Comparison of ENCODE assay signal across 10 mouse cellular contexts in genomic region chr6:6159221-6159859, GRCm38 (mm10). TPM values are rescaled to one million over a fixed set of nuclear protein-coding genes. Genes with fewer than 3 reads are reported as not detected.
DNase-seq lines count a peak whose midpoint lies in the region; ATAC-seq lines count a peak whose summit lies in the region.
"Had no signal": no experiment of that assay in that cellular context is flagged by ENCODE, and none has a peak within 500 bp of the region (broad histone marks: within the 10 kb centered on the region; RNA-seq: fewer than 3 reads in every experiment).

No protein-coding gene starts in this region.

- WGBS in kidney, embryonic 14.5 days = 45% methylated on average over 7 of the region's 7 CpGs
- WGBS in limb, embryonic 12.5 days = 10% methylated on average over 7 of the region's 7 CpGs

- no peak for DNase-seq in kidney, adult 11 months
- peak; percentile 48 for DNase-seq in Muller cell, postnatal 12 days (ENCODE audit: inconsistent ontology term)
- DNase-seq in adrenal gland, adult 8-10 months = no peak
- DNase-seq in cerebellum, postnatal 14 days = no peak

- H3K9me3 ChIP-seq in kidney, embryonic 14.5 days (ENCODE audit: control insufficient read depth, low read length) = no peaks in the 10 kb centered on the region
- H3K9me3 ChIP-seq in limb, embryonic 12.5 days = no peaks in the 10 kb centered on the region

- H3K27ac ChIP-seq in kidney, embryonic 14.5 days (ENCODE audit: low read depth, low read length) = no peak overlapping the region
- H3K27ac ChIP-seq in limb, embryonic 12.5 days = peak overlapping the region; percentile 36; the same call in 1 of the 2 replicates

- H3K9ac ChIP-seq in kidney, embryonic 14.5 days (ENCODE audit: low read depth, low read length) = no peak overlapping the region
- H3K9ac ChIP-seq in limb, embryonic 12.5 days (replicated peaks) = no peak overlapping the region

- H3K4me1 ChIP-seq in kidney, embryonic 14.5 days (ENCODE audit: control insufficient read depth, insufficient read depth, low read length) = no peaks in the 10 kb centered on the region
- H3K4me1 ChIP-seq in limb, embryonic 12.5 days (replicated peaks) = peaks cover 19% of the 10 kb centered on the region

- H3K4me3 ChIP-seq in kidney, embryonic 14.5 days (ENCODE audit: low read length) = no peak overlapping the region
- H3K4me3 ChIP-seq in limb, embryonic 12.5 days (replicated peaks) = no peak overlapping the region
- H3K4me3 ChIP-seq: erythroblast, embryonic 14.5 days; megakaryocyte, embryonic 14.5 days had no signal

- no peak overlapping the region for H3K4me2 ChIP-seq in kidney, embryonic 14.5 days (replicated peaks; ENCODE audit: low read depth, low read length)
- H3K4me2 ChIP-seq in limb, embryonic 12.5 days = no peak overlapping the region; the same call in 1 of the 2 replicates

- no peaks in the 10 kb centered on the region for H3K27me3 ChIP-seq in kidney, embryonic 14.5 days (ENCODE audit: control insufficient read depth, insufficient read depth, low read length)
- H3K27me3 ChIP-seq in limb, embryonic 12.5 days = no peaks in the 10 kb centered on the region

- ATAC-seq in kidney, embryonic 14.5 days (ENCODE audit: low FRiP score, low TSS enrichment) = 0 out of 2 replicates have a peak, but pooled peaks have one; percentile 38
- 0 out of 2 replicates have a peak, but pooled peaks have one; percentile 18 for ATAC-seq in common myeloid progenitor, adult 5-6 weeks (replicated peaks; ENCODE audit: low read depth, poor library complexity, severe bottlenecking)
- ATAC-seq in limb, embryonic 12.5 days (ENCODE audit: insufficient number of reproducible peaks, insufficient read depth, low FRiP score, low TSS enrichment, low read depth) = peak; percentile 58; the same call in 1 of the 2 replicates
- ATAC-seq in monocyte, adult 5-6 weeks (replicated peaks; ENCODE audit: insufficient number of reproducible peaks, low FRiP score, low TSS enrichment, poor library complexity, severe bottlenecking) = no peak

- no peaks in the 10 kb centered on the region for H3K36me3 ChIP-seq in kidney, embryonic 14.5 days (ENCODE audit: control insufficient read depth, insufficient read depth, low read length)
- H3K36me3 ChIP-seq in limb, embryonic 12.5 days = peaks cover 3% of the 10 kb centered on the region; the same call in 1 of the 2 replicates

RNA-seq across cellular contexts. Expression of gene Slc25a13, which starts 57.6 kb away (rescaled TPM):
- 32.6 and 43.6 TPM in 2 replicates for polyA plus RNA-seq in kidney, embryonic 14.5 days (2014; fragmentation: Nextera tagmentation; extraction: Ambion mirVana)
- total RNA-seq in common myeloid progenitor, adult 5-6 weeks (2017) = 30.9 and 58.0 TPM in 2 replicates
- 38.1 and 42.3 TPM in 2 replicates for polyA plus RNA-seq in limb, embryonic 12.5 days (2016; fragmentation: Nextera tagmentation; extraction: Ambion mirVana)
- total RNA-seq in monocyte, adult 5-6 weeks (2017) = 4.4 to 7.0 TPM (median 5.8 TPM) in 3 replicates
- 10 to 100 TPM in 3 of 4 experiments, 1 to 10 TPM in 1; 9.9 to 18.3 (median 13.0) TPM for total RNA-seq in adrenal gland, adult 8-10 months (2022)
